Mouse (Mus musculus): Measurements from ENCODE around the gene Ubap2l. TPM values are rescaled to one million over a fixed set of nuclear protein-coding genes. Genes with fewer than 3 reads are reported as not detected.

Ubap2l gene
- 158 and 190 TPM in 2 replicates for total RNA-seq (2021)
- long read RNA-seq, partial matches to known transcripts, result 11 of 24 reads
- long read RNA-seq, other reads (novel, unspliced or antisense), result 12 of 24 reads

GRCm38 (mm10) chr3:90052351-90053241, at the start of gene Ubap2l:
Ubap2l (minus strand) TSS chr3:90052628.
- DNase-seq, result peak; percentile 92

GRCm38 (mm10) chr3:90101673-90102072, 49.2 kb upstream of the Ubap2l start:
- no peak for DNase-seq

GRCm38 (mm10) chr3:90101010-90101409, 48.6 kb upstream of the Ubap2l start:
- no peak for DNase-seq

- no peak for DNase-seq
Measured at GRCm38 (mm10) chr3:90097928-90098327, 45.5 kb upstream of the Ubap2l start.

GRCm38 (mm10) chr3:90094453-90094852, 42.0 kb upstream of the Ubap2l start:
- DNase-seq, result no peak

- no peak for DNase-seq
Measured at GRCm38 (mm10) chr3:90090892-90091291, 38.5 kb upstream of the Ubap2l start.

- no peak for DNase-seq
Measured at GRCm38 (mm10) chr3:90088617-90089016, 36.2 kb upstream of the Ubap2l start.

- no peak for DNase-seq
Measured at GRCm38 (mm10) chr3:90086068-90086467, 33.6 kb upstream of the Ubap2l start.

- no peak for DNase-seq
Measured at GRCm38 (mm10) chr3:90085281-90085680, 32.9 kb upstream of the Ubap2l start.

- DNase-seq, result no peak
Measured at GRCm38 (mm10) chr3:90084790-90085189, 32.4 kb upstream of the Ubap2l start.

- no peak for DNase-seq
Measured at GRCm38 (mm10) chr3:90083698-90084324, 31.4 kb upstream of the Ubap2l start.

- no peak for DNase-seq
Measured at GRCm38 (mm10) chr3:90083034-90083433, 30.6 kb upstream of the Ubap2l start.

GRCm38 (mm10) chr3:90081365-90082240, 29.2 kb upstream of the Ubap2l start:
- no peak for DNase-seq

- DNase-seq, result no peak
Measured at GRCm38 (mm10) chr3:90080498-90080863, 28.1 kb upstream of the Ubap2l start.

- DNase-seq, result peak; percentile 68
Measured at GRCm38 (mm10) chr3:90079763-90080497, 27.5 kb upstream of the Ubap2l start.

- DNase-seq, result peak; percentile 92
Measured at GRCm38 (mm10) chr3:90079133-90079762, 26.8 kb upstream of the Ubap2l start.

GRCm38 (mm10) chr3:90078224-90078623, 25.8 kb upstream of the Ubap2l start:
- DNase-seq, result no peak

GRCm38 (mm10) chr3:90076921-90077716, 24.7 kb upstream of the Ubap2l start:
- peak; percentile 75 for DNase-seq

- DNase-seq, result no peak
Measured at GRCm38 (mm10) chr3:90072294-90072693, 19.9 kb upstream of the Ubap2l start, which contains the start of gene Tpm3. Tpm3 (plus strand) TSS chr3:90072649.

- no peak for DNase-seq
Measured at GRCm38 (mm10) chr3:90069688-90070087, 17.3 kb upstream of the Ubap2l start.

Measured in adrenal gland, postnatal 25 days (tissue).